Mouse (Mus musculus) effector memory CD4-positive, alpha-beta T cell, adult 7 months (primary cell): ENCODE measurements around the gene Epha5. TPM values are rescaled to one million over a fixed set of nuclear protein-coding genes. Genes with fewer than 3 reads are reported as not detected.

ENCODE experiments used
- polyA plus RNA-seq: library from polyadenylated mRNA; unstranded; fragments of 100-300 nt; shearing (Covaris generic); gene quantifications from one replicate; pipeline ENCODE4 v1.2.1, GENCODE M21; 2017

Gene Epha5
- polyA plus RNA-seq, result 0.15 TPM

GRCm38 (mm10) chr5:84417062-84417879 lies at the start of gene Epha5:
Gene Epha5, minus strand, starts transcription at chr5:84417382.

